Mouse (Mus musculus) G1E (cell line): ENCODE data around the gene Tll2.

Source experiments
- CTCF ChIP-seq: IDR thresholded peaks from 2 replicates; pipeline ENCODE4 v1.5.1; 2012; ENCODE audit warnings: low read depth, low read length, inconsistent platforms, mixed read lengths
- GATA1 ChIP-seq: IDR thresholded peaks from 2 replicates; pipeline ENCODE4 v1.6.1; 2012; ENCODE audit warnings: borderline replicate concordance, low read length, inconsistent platforms, mixed read lengths
- GATA2 ChIP-seq: IDR thresholded peaks from 2 replicates; pipeline ENCODE4 v1.6.1; 2012; ENCODE audit warnings: low read depth, low read length, inconsistent platforms, borderline replicate concordance
- POLR2AphosphoS5 ChIP-seq: IDR thresholded peaks from 2 replicates; pipeline ENCODE4 v1.6.1; 2012; ENCODE audit warnings: low read depth, low read length, inconsistent platforms; ENCODE audit not compliant: insufficient replicate concordance
- TAL1 ChIP-seq: conservative IDR thresholded peaks from 2 replicates; pipeline ENCODE4 v1.6.1; 2012; ENCODE audit warnings: low read depth, low read length, inconsistent platforms, mixed read lengths

DNA sequence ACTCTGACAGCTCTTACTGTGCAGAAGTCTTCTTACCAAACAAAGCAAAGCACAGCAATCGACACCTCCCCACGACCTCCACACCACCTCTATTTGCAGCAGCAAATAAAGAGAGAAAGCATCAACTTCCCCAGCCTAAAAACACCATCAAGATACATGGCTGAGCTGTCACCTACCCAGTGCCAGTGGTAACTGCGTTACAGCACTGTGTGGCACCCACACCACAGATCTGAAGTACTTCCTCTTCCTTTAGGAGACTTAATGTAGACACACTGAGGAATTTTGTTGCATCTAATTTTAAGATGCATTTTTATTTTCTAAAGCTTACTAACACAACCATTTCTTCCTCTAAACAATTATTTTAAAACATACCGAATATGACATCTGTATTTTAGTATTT lies 39.6 kb upstream of the Tll2 start:
- TF ChIP-seq CTCF (no peak), TAL1 (no peak), GATA1 (no peak), POLR2AphosphoS5 (no peak), GATA2 (no peak)
